Mouse (Mus musculus) C2C12 (cell line): ENCODE data around the gene Rab3gap1.

Source experiments
- CEBPB ChIP-seq: IDR thresholded peaks from one replicate; pipeline ENCODE4 v1.6.1; 2011; ENCODE audit warnings: low read depth, mild to moderate bottlenecking, control low read depth, moderate library complexity
- CTCF ChIP-seq: IDR thresholded peaks from one replicate; pipeline ENCODE4 v1.5.1; 2011; ENCODE audit not compliant: control insufficient read depth, insufficient read depth, insufficient read length
- MAX ChIP-seq: IDR thresholded peaks from one replicate; pipeline ENCODE4 v1.6.1; 2011; ENCODE audit warnings: mild to moderate bottlenecking, control low read depth
- MYOD1 ChIP-seq: IDR thresholded peaks from one replicate; pipeline ENCODE4 v1.6.1; 2011; ENCODE audit warnings: low read depth; ENCODE audit not compliant: control insufficient read depth, insufficient read length
- MYOG ChIP-seq: IDR thresholded peaks from one replicate; pipeline ENCODE4 v1.6.1; 2011; ENCODE audit not compliant: control insufficient read depth, insufficient read length; ENCODE audit errors: extremely low read depth
- USF1 ChIP-seq: IDR thresholded peaks from one replicate; pipeline ENCODE4 v1.6.1; 2011; ENCODE audit warnings: low read depth, mild to moderate bottlenecking, control low read depth, moderate library complexity

DNA sequence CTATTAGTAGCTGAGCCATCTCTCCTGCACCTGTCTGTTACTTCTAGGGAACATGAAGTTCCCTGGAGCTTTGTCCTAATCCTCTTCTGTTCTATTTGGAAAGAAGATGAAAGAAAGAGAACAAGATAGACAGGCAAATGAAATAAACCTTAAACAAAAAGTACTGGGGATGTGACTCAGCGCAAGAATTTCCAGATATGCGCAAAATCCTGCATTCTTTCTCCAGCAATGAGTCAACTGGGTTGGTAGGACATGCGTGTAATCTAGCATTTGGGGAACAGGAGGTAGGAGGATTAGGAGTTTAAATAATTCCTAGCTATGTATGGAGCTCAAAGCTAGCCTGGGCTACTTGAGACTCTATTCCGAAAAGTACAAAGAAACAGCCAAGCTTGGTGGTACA, 8.1 kb upstream of the Rab3gap1 start:
- TF ChIP-seq CTCF: no peak
- no peak for TF ChIP-seq USF1
- no peak for TF ChIP-seq MYOD1
- TF ChIP-seq MAX: peak; percentile 45
- TF ChIP-seq CEBPB: no peak
- no peak for TF ChIP-seq MYOG
